Mouse (Mus musculus): ENCODE results near the gene Kif17. TPM values are rescaled to one million over a fixed set of nuclear protein-coding genes. Genes with fewer than 3 reads are reported as not detected.

The Kif17 gene
- polyA plus RNA-seq, 1 experiment from 2014 or later = 0.78 TPM

DNA sequence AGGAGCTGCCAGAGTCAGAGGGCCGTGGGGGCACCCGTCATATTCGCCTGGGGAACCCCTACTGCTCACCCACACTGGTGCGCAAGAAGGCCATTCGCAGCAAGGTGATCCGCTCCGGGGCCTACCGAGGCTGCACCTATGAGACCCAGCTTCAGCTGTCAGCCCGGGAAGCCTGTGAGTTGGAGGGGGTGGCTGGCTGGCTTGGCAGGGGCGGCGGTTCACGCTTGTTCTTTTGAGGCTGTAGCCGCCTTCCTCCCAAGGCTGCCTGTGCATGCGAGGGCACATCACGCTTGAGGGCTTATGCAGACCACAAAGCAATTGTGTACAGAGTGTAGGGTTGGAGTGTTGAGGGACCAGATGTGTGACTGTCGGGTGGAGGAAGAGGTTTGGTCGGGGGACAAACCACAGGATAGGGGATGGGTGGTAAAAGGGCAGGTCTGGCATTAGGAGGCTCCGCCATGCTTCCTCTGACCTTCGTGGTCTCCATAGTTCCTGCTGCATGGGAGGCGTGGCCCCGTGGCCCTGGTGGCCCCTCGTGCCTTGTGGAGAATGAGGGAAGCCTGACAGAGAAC, 7.0 kb downstream of the Kif17 start:
- Histone ChIP-seq H3K4me2 (replicated peaks; ENCODE audit: low read depth) (no peak overlapping the region), H3K27me3 (replicated peaks; ENCODE audit: control insufficient read depth, insufficient read depth, low read length) (0 out of 2 replicates have a peak, but pooled peaks cover 8% of the 10 kb centered on the region), H3K4me3 (ENCODE audit: low read depth, low read length) (no peak overlapping the region), H3K4me1 (replicated peaks; ENCODE audit: control insufficient read depth, insufficient read depth, low read length) (no peaks in the 10 kb centered on the region), H3K9me3 (ENCODE audit: control insufficient read depth) (no peaks in the 10 kb centered on the region), H3K36me3 (ENCODE audit: control insufficient read depth, insufficient read depth) (no peaks in the 10 kb centered on the region; the same call in 1 of the 2 replicates), H3K9ac (ENCODE audit: low read depth, low read length) (no peak overlapping the region), H3K27ac (ENCODE audit: low read depth, low read length) (no peak overlapping the region)
- no peak for TF ChIP-seq CTCF (IDR thresholded peaks at IDR 0.05; ENCODE audit: low read depth)
- WGBS = 84% methylated on average over 22 of the region's 22 CpGs
- ATAC-seq = no peak

DNA sequence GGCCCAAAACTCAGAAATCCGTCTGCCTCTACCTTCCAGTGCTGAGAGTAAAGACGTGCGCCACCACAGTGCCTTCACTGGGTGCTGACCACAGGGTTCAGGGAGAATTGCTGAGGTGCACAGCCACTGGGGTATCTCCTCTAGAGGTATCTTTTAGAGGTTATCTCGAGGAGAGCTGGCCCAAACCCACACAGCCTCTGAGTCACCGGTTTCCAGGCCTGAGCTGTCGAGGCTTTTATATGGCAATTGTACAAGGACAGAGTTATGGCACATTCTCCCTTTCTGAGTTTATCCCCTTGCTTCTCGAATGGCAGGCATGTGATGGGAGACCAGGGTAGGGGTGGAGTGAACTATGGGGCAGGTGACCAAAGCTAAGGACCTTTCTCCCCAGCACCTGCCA, 8.4 kb downstream of the Kif17 start:
- Histone ChIP-seq H3K36me3 (ENCODE audit: control insufficient read depth, insufficient read depth) (no peaks in the 10 kb centered on the region; the same call in 1 of the 2 replicates), H3K27ac (ENCODE audit: low read depth, low read length) (no peak overlapping the region), H3K27me3 (replicated peaks; ENCODE audit: control insufficient read depth, insufficient read depth, low read length) (0 out of 2 replicates have a peak, but pooled peaks cover 6% of the 10 kb centered on the region), H3K4me2 (replicated peaks; ENCODE audit: low read depth) (no peak overlapping the region), H3K9ac (ENCODE audit: low read depth, low read length) (no peak overlapping the region), H3K4me3 (ENCODE audit: low read depth, low read length) (no peak overlapping the region), H3K9me3 (ENCODE audit: control insufficient read depth) (no peaks in the 10 kb centered on the region), H3K4me1 (replicated peaks; ENCODE audit: control insufficient read depth, insufficient read depth, low read length) (no peaks in the 10 kb centered on the region)
- WGBS = 80% methylated on average over 7 of the region's 7 CpGs
- no peak for ATAC-seq
- no peak for TF ChIP-seq CTCF (IDR thresholded peaks at IDR 0.05; ENCODE audit: low read depth)

DNA sequence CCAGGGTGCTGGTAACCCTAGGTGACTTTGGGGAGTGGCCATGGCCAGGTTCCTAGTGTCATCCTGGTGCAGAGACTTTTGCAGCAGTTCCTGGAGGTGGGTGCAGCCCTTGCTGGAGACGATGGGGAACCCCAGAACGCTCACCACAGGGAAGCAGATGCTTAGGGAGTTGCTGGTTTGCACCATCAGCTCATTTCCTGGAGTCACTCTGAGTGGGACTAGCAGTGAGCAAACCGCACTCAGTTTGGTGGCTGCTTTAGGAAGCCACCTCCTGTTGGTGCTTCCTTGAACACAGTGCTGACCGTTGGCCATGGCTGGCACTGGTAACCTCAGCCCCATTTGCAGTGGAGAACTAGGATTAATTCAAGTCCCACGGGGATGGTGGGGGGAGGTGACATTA, 9.2 kb downstream of the Kif17 start:
- no peak overlapping the region for H3K4me3 ChIP-seq (ENCODE audit: low read depth, low read length)
- H3K4me2 ChIP-seq (replicated peaks; ENCODE audit: low read depth) = no peak overlapping the region
- no peaks in the 10 kb centered on the region for H3K9me3 ChIP-seq (ENCODE audit: control insufficient read depth)
- no peak for ATAC-seq
- WGBS = 86% methylated on average over 5 of the region's 5 CpGs
- H3K27me3 ChIP-seq (replicated peaks; ENCODE audit: control insufficient read depth, insufficient read depth, low read length) = 0 out of 2 replicates have a peak, but pooled peaks cover 6% of the 10 kb centered on the region
- no peaks in the 10 kb centered on the region; the same call in 1 of the 2 replicates for H3K36me3 ChIP-seq (ENCODE audit: control insufficient read depth, insufficient read depth)
- H3K9ac ChIP-seq (ENCODE audit: low read depth, low read length) = no peak overlapping the region
- H3K4me1 ChIP-seq (replicated peaks; ENCODE audit: control insufficient read depth, insufficient read depth, low read length) = no peaks in the 10 kb centered on the region
- no peak for TF ChIP-seq CTCF (IDR thresholded peaks at IDR 0.05; ENCODE audit: low read depth)
- no peak overlapping the region for H3K27ac ChIP-seq (ENCODE audit: low read depth, low read length)

DNA sequence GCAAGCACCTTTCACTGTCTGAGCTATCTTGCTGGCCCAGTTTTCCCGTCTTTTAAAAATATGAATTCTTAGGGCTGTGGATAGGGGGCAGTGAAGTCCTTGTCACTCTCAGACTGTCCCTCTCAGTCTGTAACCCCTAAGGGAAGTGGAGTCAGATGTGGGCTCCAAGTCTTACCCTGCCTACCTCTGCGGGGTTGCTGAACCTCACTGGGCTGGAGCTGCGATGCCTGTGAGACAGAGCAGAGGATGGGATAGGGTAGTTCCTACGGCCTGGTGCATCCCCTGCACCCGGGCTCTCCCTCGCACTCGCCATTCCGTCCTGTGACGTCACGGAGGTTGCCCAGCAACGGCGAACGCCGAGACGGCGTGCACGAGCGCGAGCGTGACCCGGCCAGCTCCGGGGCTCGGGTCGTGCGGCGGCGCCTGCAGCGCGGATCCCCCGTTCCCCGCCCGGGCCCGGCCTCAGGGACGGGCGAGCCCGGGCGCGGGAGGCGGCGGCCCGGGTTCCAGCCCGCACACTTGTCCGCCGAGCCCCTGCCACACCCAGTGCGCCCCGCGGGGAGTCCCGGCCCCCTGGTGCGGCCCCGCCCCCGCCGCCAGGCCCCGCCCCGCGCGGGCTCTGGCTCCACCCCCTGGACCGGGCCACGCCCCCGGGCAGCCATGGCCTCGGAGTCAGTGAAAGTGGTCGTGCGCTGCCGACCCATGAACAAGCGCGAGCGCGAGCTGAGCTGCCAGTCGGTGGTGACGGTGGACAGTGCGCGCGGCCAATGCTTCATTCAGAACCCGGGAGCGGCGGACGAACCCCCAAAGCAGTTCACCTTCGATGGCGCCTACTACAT, 11.8 kb downstream of the Kif17 start:
- Histone ChIP-seq H3K4me3 (ENCODE audit: low read depth, low read length) (peak overlapping the region; percentile 82), H3K27ac (ENCODE audit: low read depth, low read length) (no peak overlapping the region), H3K9ac (ENCODE audit: low read depth, low read length) (peak overlapping the region; percentile 51), H3K9me3 (ENCODE audit: control insufficient read depth) (no peaks in the 10 kb centered on the region), H3K4me1 (replicated peaks; ENCODE audit: control insufficient read depth, insufficient read depth, low read length) (no peaks in the 10 kb centered on the region), H3K27me3 (replicated peaks; ENCODE audit: control insufficient read depth, insufficient read depth, low read length) (0 out of 2 replicates have a peak, but pooled peaks cover 6% of the 10 kb centered on the region), H3K4me2 (replicated peaks; ENCODE audit: low read depth) (peak overlapping the region; percentile 91), H3K36me3 (ENCODE audit: control insufficient read depth, insufficient read depth) (no peaks in the 10 kb centered on the region; the same call in 1 of the 2 replicates)
- under 1% methylated on average over 78 of the region's 78 CpGs for WGBS
- TF ChIP-seq CTCF (IDR thresholded peaks at IDR 0.05; ENCODE audit: low read depth) = peak; percentile 62
- peak; percentile 88 for ATAC-seq

DNA sequence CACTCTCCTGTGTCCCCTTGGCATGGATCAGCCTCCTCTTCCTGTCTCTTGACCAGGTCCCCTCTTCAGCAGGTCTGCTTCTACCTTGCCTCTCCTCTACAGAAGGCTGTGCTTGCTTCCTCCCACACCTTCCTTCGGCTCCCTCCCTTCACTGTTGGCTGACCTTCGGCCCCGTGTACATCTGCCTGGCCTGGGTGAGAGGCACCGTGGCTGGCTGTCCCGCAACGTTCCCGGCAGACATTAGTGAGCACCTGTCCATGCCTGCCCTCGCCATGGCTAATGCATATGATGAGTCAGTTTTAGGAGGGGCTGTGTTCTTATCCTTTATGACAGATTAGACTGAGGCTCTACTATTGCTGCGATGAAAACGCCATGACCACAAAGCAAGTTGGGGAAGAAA, 17.6 kb downstream of the Kif17 start:
- no peaks in the 10 kb centered on the region for H3K4me1 ChIP-seq (replicated peaks; ENCODE audit: control insufficient read depth, insufficient read depth, low read length)
- no peaks in the 10 kb centered on the region for H3K9me3 ChIP-seq (ENCODE audit: control insufficient read depth)
- no peak for TF ChIP-seq CTCF (IDR thresholded peaks at IDR 0.05; ENCODE audit: low read depth)
- H3K27me3 ChIP-seq (replicated peaks; ENCODE audit: control insufficient read depth, insufficient read depth, low read length) = no peaks in the 10 kb centered on the region
- H3K4me2 ChIP-seq (replicated peaks; ENCODE audit: low read depth) = 0 out of 2 replicates have a peak overlapping the region, but pooled peaks have one; percentile 17
- 41% methylated on average over 10 of the region's 10 CpGs for WGBS
- H3K4me3 ChIP-seq (ENCODE audit: low read depth, low read length) = no peak overlapping the region
- no peak overlapping the region for H3K27ac ChIP-seq (ENCODE audit: low read depth, low read length)
- ATAC-seq = peak; percentile 84
- H3K9ac ChIP-seq (ENCODE audit: low read depth, low read length) = no peak overlapping the region
- no peaks in the 10 kb centered on the region for H3K36me3 ChIP-seq (ENCODE audit: control insufficient read depth, insufficient read depth)
